Mouse (Mus musculus) heart, adult 18-20 months (tissue): ENCODE measurements at regions not wholly inside any gene's neighbourhood (a gene's known extent, or its start where the extent isn't known, plus 50 kb on each side); places are given as distances from the start of the nearest gene placed in this dataset.

Experiments used
- DNase-seq, 2 experiments: peaks; one replicate each; pipeline ENCODE4 v3.0.0; 2021 to 2022; ENCODE audit warnings: mixed read lengths in 1 of 2

DNA sequence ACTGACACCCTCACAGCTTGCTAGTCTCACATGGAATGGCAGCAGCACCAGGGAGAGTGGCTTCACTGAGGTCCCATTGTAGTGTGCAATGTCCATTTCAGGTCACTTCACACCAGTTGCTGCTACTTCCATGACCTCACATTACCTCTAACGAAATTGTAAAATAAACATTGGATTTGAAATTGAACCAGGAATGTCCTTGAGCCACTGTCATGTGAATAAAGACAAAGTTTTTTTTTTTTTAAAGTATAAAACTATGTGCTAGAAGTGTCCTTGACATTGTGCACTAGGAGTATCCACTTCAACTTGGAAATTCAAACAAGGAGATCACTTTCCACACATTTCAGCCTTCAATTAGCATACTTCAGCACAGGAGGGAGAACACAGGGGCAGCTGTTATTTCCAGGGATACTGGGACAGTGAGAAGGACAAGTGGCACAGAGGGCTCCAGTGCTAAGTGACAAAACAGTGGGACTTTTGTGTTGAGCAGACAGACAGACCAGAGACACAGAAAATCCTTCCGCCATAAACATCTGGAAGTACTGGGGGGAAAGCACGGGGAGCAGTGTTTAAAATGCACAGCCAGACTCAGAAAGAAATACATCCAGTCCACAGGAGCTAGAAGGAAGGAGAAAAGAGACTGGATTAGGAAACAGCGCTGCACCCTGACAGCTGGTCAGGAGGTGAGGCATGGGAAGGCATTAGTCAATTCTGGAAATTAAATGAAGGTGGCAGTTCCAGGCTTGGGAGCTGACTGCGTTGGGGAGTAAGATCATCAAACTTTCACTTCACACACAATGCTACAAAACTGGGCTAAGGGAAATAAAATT is 49.9 kb upstream of the Prkd1 start:
- DNase-seq: no peak
